Mouse (Mus musculus) kidney, embryonic 16.5 days (tissue): ENCODE results near the gene Flot2. TPM values are rescaled to one million over a fixed set of nuclear protein-coding genes. Genes with fewer than 3 reads are reported as not detected.
A peak's percentile ranks its signal among the peaks of the same experiment; 100 is the strongest.

Experiments
- ATAC-seq: fragments of 200-750 bp; cut with Nextera tagmentation; 2 replicates; pipeline ENCODE4 v1.8.0; 2017; ENCODE audit warnings: moderate TSS enrichment; ENCODE audit not compliant: low FRiP score, low TSS enrichment
- H3K27ac ChIP-seq: fragments of 300-500 bp; sonication (generic); 2 replicates; pipeline ENCODE4 v1.5.1; 2014; ENCODE audit warnings: low read length
- H3K27me3 ChIP-seq: fragments of 300-500 bp; sonication (generic); 2 replicates; pipeline ENCODE4 v1.6.1; 2014; ENCODE audit warnings: low read length, control low read depth, mixed read lengths; ENCODE audit not compliant: insufficient read depth
- H3K36me3 ChIP-seq: fragments of 300-500 bp; sonication (generic); 2 replicates; pipeline ENCODE4 v1.6.1; 2014; ENCODE audit warnings: low read length, control low read depth, mixed read lengths; ENCODE audit not compliant: insufficient read depth
- H3K4me1 ChIP-seq: fragments of 300-500 bp; sonication (generic); 2 replicates; pipeline ENCODE4 v1.6.1; 2014; ENCODE audit warnings: low read length, control low read depth, mixed read lengths; ENCODE audit not compliant: insufficient read depth
- H3K4me2 ChIP-seq: fragments of 300-500 bp; sonication (generic); replicated peaks from 2 replicates; pipeline ENCODE4 v1.6.1; 2014; ENCODE audit warnings: low read depth, low read length
- H3K4me3 ChIP-seq: fragments of 300-500 bp; sonication (generic); 2 replicates; pipeline ENCODE4 v1.5.1; 2014; ENCODE audit warnings: mild to moderate bottlenecking, low read length
- H3K9ac ChIP-seq: fragments of 300-500 bp; sonication (generic); replicated peaks from 2 replicates; pipeline ENCODE4 v1.6.1; 2014; ENCODE audit warnings: low read length
- H3K9me3 ChIP-seq: fragments of 300-500 bp; sonication (generic); 2 replicates; pipeline ENCODE4 v1.6.1; 2016; ENCODE audit warnings: low read length, control low read depth
- WGBS: fragments of 180-500 bp; shearing (Covaris S2); extraction: QIAGEN DNeasy Blood & Tissue Kit; methylation state at CpG from one replicate; pipeline ENCODE4 v1.1.7; 2014; 5-methylcytosine and 5-hydroxymethylcytosine counted together
- microRNA counts: library from miRNA; unstranded; fragments of <30 nt; microRNA quantifications from one replicate; lab custom pipeline; 2016
- microRNA-seq: library from miRNA; unstranded; fragments of <30 nt; microRNA quantifications from one replicate; pipeline ENCODE4, GENCODE M21; 2016
- polyA plus RNA-seq: library from polyadenylated mRNA; unstranded; fragments of >200 nt; fragmentation: Nextera tagmentation; extraction: Ambion mirVana; gene quantifications from 2 replicates; pipeline ENCODE4 v1.2.1, GENCODE M21; 2015

Flot2 gene
- polyA plus RNA-seq, 1 experiment from 2014 or later, result 61.1 TPM

DNA sequence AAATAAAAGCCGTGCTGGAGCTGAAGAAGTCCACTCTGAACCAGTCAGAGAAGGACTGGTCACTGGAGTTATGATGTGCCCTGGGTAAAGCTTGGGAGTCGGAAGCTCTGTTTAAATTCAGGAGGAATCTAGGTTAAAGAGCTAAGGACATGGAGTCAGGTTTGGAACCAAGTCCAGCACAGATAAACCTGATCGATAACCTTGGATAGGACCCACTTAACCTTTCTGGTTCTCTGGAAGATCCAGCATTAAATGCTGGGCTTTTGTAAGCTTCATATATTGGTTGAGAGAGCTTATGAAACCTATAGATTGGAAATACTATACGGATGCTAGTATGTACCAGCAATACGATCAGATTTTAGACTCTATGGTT is 57.4 kb downstream of the Flot2 start:
- peak overlapping the region; percentile 61 for H3K27ac ChIP-seq
- WGBS, result 30% methylated on average over 5 of the region's 5 CpGs
- peak overlapping the region; percentile 72 for H3K4me2 ChIP-seq
- H3K9ac ChIP-seq, result peak overlapping the region; percentile 82
- peaks cover 21% of the 10 kb centered on the region for H3K4me1 ChIP-seq
- no peak for ATAC-seq
- H3K27me3 ChIP-seq, result no peaks in the 10 kb centered on the region
- no peaks in the 10 kb centered on the region for H3K36me3 ChIP-seq
- no peaks in the 10 kb centered on the region for H3K9me3 ChIP-seq
- H3K4me3 ChIP-seq, result peak overlapping the region; percentile 68

DNA sequence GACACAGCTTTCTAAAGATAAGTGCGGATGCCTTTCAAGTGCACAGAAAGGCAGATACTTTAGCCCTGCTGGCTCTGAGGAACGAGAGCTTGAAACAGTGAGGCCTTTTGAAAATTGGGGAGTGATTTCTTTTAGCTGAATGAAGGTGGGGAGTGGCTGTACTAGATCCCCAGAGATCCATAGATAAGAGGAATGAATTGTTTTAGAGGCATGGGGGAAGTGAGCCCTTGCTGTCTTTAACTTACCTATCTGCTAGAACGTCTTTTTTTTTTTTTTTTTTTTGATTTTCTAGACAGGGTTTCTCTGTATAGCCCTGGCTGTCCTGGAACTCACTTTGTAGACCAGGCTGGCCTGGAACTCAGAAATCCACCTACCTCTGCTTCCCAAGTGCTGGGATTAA is 59.3 kb downstream of the Flot2 start:
- H3K9me3 ChIP-seq, result no peaks in the 10 kb centered on the region
- H3K27me3 ChIP-seq, result no peaks in the 10 kb centered on the region
- no peaks in the 10 kb centered on the region for H3K36me3 ChIP-seq
- 0 out of 2 replicates have a peak overlapping the region, but pooled peaks have one; percentile 2 for H3K4me2 ChIP-seq
- H3K27ac ChIP-seq, result no peak overlapping the region
- H3K9ac ChIP-seq, result peak overlapping the region; percentile 17; the same call in 1 of the 2 replicates
- no peak for ATAC-seq
- H3K4me3 ChIP-seq, result 0 out of 2 replicates have a peak overlapping the region, but pooled peaks have one; percentile 7
- H3K4me1 ChIP-seq, result peaks cover 25% of the 10 kb centered on the region
- 68% methylated on average over 3 of the region's 3 CpGs for WGBS

DNA sequence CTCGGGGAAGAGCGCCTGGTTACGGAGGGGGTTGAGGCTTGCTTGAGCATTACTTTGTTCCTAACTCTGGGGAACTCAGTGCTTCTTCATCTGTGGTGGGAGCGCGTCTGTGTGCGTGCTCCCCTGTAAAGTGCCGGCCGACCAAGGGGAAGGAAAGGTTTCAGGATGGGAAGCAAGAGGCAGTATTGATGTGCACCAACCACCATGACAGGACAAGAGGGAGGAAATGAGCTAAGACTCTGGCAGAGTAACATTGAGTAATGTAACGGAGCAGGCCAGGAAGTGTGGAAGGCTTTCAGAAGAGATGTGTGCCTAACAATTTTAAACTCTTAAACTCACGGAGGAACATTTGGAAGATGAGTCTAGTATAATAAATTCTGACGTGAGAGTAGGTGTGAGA is 63.0 kb downstream of the Flot2 start:
- H3K4me1 ChIP-seq, result peaks cover 18% of the 10 kb centered on the region
- no peak overlapping the region for H3K4me2 ChIP-seq
- H3K4me3 ChIP-seq, result no peak overlapping the region
- H3K27me3 ChIP-seq, result no peaks in the 10 kb centered on the region
- no peaks in the 10 kb centered on the region for H3K9me3 ChIP-seq
- no peak for ATAC-seq
- no peak overlapping the region for H3K27ac ChIP-seq
- no peak overlapping the region for H3K9ac ChIP-seq
- 84% methylated on average over 11 of the region's 11 CpGs for WGBS
- H3K36me3 ChIP-seq, result no peaks in the 10 kb centered on the region

DNA sequence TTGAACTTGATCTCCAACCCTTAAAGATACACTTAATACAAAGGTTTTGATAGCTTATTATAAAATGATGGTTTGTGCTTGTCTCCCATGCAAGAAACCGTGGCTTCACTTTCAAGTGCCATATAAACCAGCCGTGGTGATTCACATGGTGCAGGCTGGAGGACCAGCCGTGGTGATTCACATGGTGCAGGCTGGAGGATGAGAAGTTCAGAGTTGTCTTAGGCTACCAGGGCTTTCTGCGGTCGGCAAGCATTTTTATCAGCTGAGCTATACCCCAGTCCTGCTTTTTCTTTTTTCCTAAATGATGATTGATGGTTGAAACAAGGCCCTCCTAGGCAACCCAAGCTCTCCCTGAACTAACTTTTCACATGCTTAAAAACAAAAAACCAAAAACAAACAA is 64.4 kb downstream of the Flot2 start:
- H3K4me1 ChIP-seq, result peaks cover 7% of the 10 kb centered on the region
- no peaks in the 10 kb centered on the region for H3K9me3 ChIP-seq
- 85% methylated on average over 5 of the region's 5 CpGs for WGBS
- ATAC-seq, result no peak
- H3K36me3 ChIP-seq, result peaks cover 8% of the 10 kb centered on the region; the same call in 1 of the 2 replicates
- H3K4me3 ChIP-seq, result no peak overlapping the region
- no peak overlapping the region for H3K9ac ChIP-seq
- no peaks in the 10 kb centered on the region for H3K27me3 ChIP-seq
- no peak overlapping the region for H3K27ac ChIP-seq
- H3K4me2 ChIP-seq, result no peak overlapping the region

DNA sequence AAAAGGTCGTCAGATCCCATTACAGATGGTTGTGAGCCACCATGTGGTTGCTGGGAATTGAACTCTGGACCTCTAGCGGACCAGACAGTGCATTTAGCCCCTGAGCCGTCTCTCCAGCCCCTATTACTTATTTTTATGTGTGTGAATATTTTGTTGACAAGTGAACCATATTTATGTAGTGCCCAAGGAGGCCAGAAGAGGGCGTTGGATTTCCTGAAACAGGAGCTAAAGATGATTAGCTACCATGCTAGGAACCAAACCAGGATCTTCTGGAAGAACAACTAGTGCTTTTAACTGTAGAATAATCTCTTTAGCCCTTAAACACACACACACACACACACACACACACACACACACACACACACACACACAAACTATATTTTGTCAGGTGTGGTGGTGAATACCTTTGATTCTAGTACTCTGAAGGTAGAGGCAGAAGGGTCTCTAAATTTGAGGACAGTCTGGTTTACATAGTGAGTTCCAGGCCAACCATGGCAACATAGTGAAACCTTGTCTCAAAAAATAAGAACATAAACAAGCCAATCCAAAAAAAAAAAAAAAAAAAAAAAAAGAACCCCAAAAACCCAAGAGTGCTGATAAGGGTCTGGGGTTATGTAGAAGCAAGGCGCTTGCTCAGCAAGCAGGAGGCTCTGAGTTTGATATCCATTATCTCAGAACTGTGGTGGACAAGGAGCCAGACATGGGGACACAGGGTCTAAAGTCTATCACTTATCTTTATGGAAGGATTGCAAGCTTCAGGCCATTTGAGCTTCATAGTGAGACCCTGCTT is 65.4 kb downstream of the Flot2 start:
- no peak for ATAC-seq
- Histone ChIP-seq H3K27ac (no peak overlapping the region), H3K36me3 (peaks cover 14% of the 10 kb centered on the region; the same call in 1 of the 2 replicates), H3K27me3 (no peaks in the 10 kb centered on the region), H3K4me2 (no peak overlapping the region), H3K4me1 (peaks cover 4% of the 10 kb centered on the region; the same call in 1 of the 2 replicates), H3K9ac (no peak overlapping the region), H3K9me3 (no peaks in the 10 kb centered on the region), H3K4me3 (no peak overlapping the region)
- 60% methylated on average over 5 of the region's 5 CpGs for whole genome bisulfite sequencing

- Histone ChIP-seq H3K27ac (no peak overlapping the region), H3K4me3 (no peak overlapping the region), H3K4me1 (peaks cover 4% of the 10 kb centered on the region; the same call in 1 of the 2 replicates), H3K36me3 (peaks cover 14% of the 10 kb centered on the region; the same call in 1 of the 2 replicates), H3K9ac (no peak overlapping the region), H3K9me3 (no peaks in the 10 kb centered on the region), H3K27me3 (no peaks in the 10 kb centered on the region), H3K4me2 (no peak overlapping the region)
- 92% methylated on average over 5 of the region's 5 CpGs for WGBS
- ATAC-seq, result no peak
Measured at GRCm38 (mm10) chr11:78104501-78104900, 66.8 kb downstream of the Flot2 start.

MicroRNAs encoded within 50 kb of the gene (microRNA counts, 519-probe panel; counts per million panel counts)
- 4,071 counts per million, percentile 90 among the panel's probes with 10 or more counts for microRNA mmu-miR-144 (lab: Ali Mortazavi, UCI)
- 3,819 counts per million, percentile 86 among the panel's probes with 10 or more counts for microRNA mmu-miR-451 (lab: Ali Mortazavi, UCI)

Small RNAs within 50 kb of the gene (microRNA-seq; reads per million reads assigned to microRNA genes)
- gene Mir144, result 119 reads per million, percentile 57 among the genes with 10 or more reads in this experiment
- not detected for gene Mir451a
- not detected for gene Mir451b

Other genes starting within 250 kb of the Flot2 start
- 14.7 and 16.0 TPM in 2 replicates for gene Pipox, start 143.8 kb upstream of the Flot2 start, polyA plus RNA-seq
- 0.19 and 0.27 TPM in 2 replicates for gene Sez6, start 107.1 kb upstream of the Flot2 start, polyA plus RNA-seq
- 15.9 and 16.0 TPM in 2 replicates for gene Phf12, start 55.2 kb upstream of the Flot2 start, polyA plus RNA-seq
- gene Dhrs13, start 5.7 kb upstream of the Flot2 start, polyA plus RNA-seq, result 17.0 and 17.1 TPM in 2 replicates
- 41.0 and 41.6 TPM in 2 replicates for gene Eral1, start 42.5 kb downstream of the Flot2 start, polyA plus RNA-seq
- gene Fam222b, start 56.7 kb downstream of the Flot2 start, polyA plus RNA-seq, result 14.8 and 19.3 TPM in 2 replicates
- 108 and 110 TPM in 2 replicates for gene Traf4, start 127.7 kb downstream of the Flot2 start, polyA plus RNA-seq
- 27.9 and 29.1 TPM in 2 replicates for gene Nek8, start 138.7 kb downstream of the Flot2 start, polyA plus RNA-seq
- gene Tlcd1, start 138.8 kb downstream of the Flot2 start, polyA plus RNA-seq, result 35.1 and 36.1 TPM in 2 replicates
- gene Rpl23a, start 145.7 kb downstream of the Flot2 start, polyA plus RNA-seq, result 1,090 and 1,147 TPM in 2 replicates
- gene Rab34, start 150.5 kb downstream of the Flot2 start, polyA plus RNA-seq, result 128 and 130 TPM in 2 replicates
- gene Proca1, start 155.5 kb downstream of the Flot2 start, polyA plus RNA-seq, result 4.5 and 4.8 TPM in 2 replicates
- gene Sdf2, start 207.8 kb downstream of the Flot2 start, polyA plus RNA-seq, result 93.8 and 101 TPM in 2 replicates
- 31.5 and 33.5 TPM in 2 replicates for gene Supt6, start 208.1 kb downstream of the Flot2 start, polyA plus RNA-seq
- 69.8 and 78.7 TPM in 2 replicates for gene 2610507B11Rik, start 223.8 kb downstream of the Flot2 start, polyA plus RNA-seq